Mouse (Mus musculus): Measurements from ENCODE around the gene Cmpk2.

- TF ChIP-seq CTCF (IDR thresholded peaks at IDR 0.05; ENCODE audit: low read depth) (no peak), EP300 (IDR thresholded peaks at IDR 0.05; ENCODE audit: low read depth) (no peak)
Measured at GRCm38 (mm10) chr12:26470042-26470409, 1.0 kb downstream of the Cmpk2 start.
